Mouse (Mus musculus) MEL (cell line): ENCODE data around the gene Gm49336. TPM values are rescaled to one million over a fixed set of nuclear protein-coding genes. Genes with fewer than 3 reads are reported as not detected.

Experiments
- DNase-seq: peaks from one replicate; pipeline ENCODE4 v3.0.0; 2011; ENCODE audit warnings: low read depth, low spot score
- H3K27ac ChIP-seq: 2 replicates; pipeline ENCODE4 v1.5.1; 2012; ENCODE audit warnings: low read depth, mild to moderate bottlenecking, control low read depth, low read length, moderate library complexity; ENCODE audit not compliant: control insufficient read depth
- H3K27me3 ChIP-seq, 2 experiments: fragments of 150-350 bp in 1 of 2; sonication (generic) in 1 of 2; 2 replicates each; pipeline ENCODE4 v1.6.1; 2012; ENCODE audit warnings: low read length in 2 of 2, mild to moderate bottlenecking in 2 of 2, improper control_type of control experiment in 1 of 2, moderate library complexity in 1 of 2; ENCODE audit not compliant: insufficient read depth in 2 of 2, control insufficient read depth in 1 of 2
- H3K36me3 ChIP-seq, 2 experiments: 2 replicates each; pipeline ENCODE4 v1.6.1; 2012 to 2014; ENCODE audit warnings: low read length in 2 of 2, improper control_type of control experiment in 1 of 2, inconsistent platforms in 1 of 2, mild to moderate bottlenecking in 1 of 2; ENCODE audit not compliant: insufficient read depth in 2 of 2, control insufficient read depth in 1 of 2
- H3K4me1 ChIP-seq, 2 experiments: fragments of 150-350 bp in 1 of 2; sonication (generic) in 1 of 2; 2 replicates each; pipeline ENCODE4 v1.6.1; 2012; ENCODE audit warnings: low read length in 2 of 2, improper control_type of control experiment in 1 of 2, mild to moderate bottlenecking in 1 of 2; ENCODE audit not compliant: insufficient read depth in 2 of 2, control insufficient read depth in 1 of 2
- H3K4me3 ChIP-seq, 2 experiments: fragments of 150-350 bp in 1 of 2; sonication (generic) in 1 of 2; 2 replicates each; pipeline ENCODE4 v1.5.1; 2012; ENCODE audit warnings: low read depth in 2 of 2, low read length in 2 of 2, mild to moderate bottlenecking in 2 of 2, moderate library complexity in 2 of 2, control low read depth in 1 of 2, improper control_type of control experiment in 1 of 2; ENCODE audit not compliant: control insufficient read depth in 1 of 2, insufficient read depth in 1 of 2
- H3K79me2 ChIP-seq: 2 replicates; pipeline ENCODE4 v1.6.1; 2012; ENCODE audit warnings: mild to moderate bottlenecking, low read length, moderate library complexity; ENCODE audit not compliant: control insufficient read depth, poor library complexity, insufficient read depth
- H3K9ac ChIP-seq: 2 replicates; pipeline ENCODE4 v1.6.1; 2012; ENCODE audit warnings: low read depth, mild to moderate bottlenecking, control low read depth, low read length, moderate library complexity; ENCODE audit not compliant: control insufficient read depth, poor library complexity, severe bottlenecking
- H3K9me3 ChIP-seq: fragments of 150-350 bp; sonication (generic); replicated peaks from 2 replicates; pipeline ENCODE4 v1.6.1; 2012; ENCODE audit warnings: mild to moderate bottlenecking, low read length, improper control_type of control experiment, moderate library complexity; ENCODE audit not compliant: insufficient read depth
- BHLHE40 ChIP-seq: IDR thresholded peaks from 2 replicates; pipeline ENCODE4 v1.6.1; 2012; ENCODE audit warnings: low read depth, mild to moderate bottlenecking, inconsistent platforms, low read length, improper control_type of control experiment, borderline replicate concordance
- CHD1 ChIP-seq: IDR thresholded peaks from 2 replicates; pipeline ENCODE4 v1.6.1; 2012; ENCODE audit warnings: low read depth, mild to moderate bottlenecking, inconsistent platforms, low read length, improper control_type of control experiment
- CTCF ChIP-seq, 3 experiments: IDR thresholded peaks in 2 of 3; conservative IDR thresholded peaks in 1 of 3; 2 replicates each; pipeline ENCODE4 v1.5.1; 2011 to 2012; ENCODE audit warnings: low read length in 3 of 3, low read depth in 2 of 3, mild to moderate bottlenecking in 2 of 3, improper control_type of control experiment in 1 of 3, inconsistent platforms in 1 of 3, mixed read lengths in 1 of 3, moderate library complexity in 1 of 3; ENCODE audit not compliant: control insufficient read depth in 1 of 3, insufficient read depth in 1 of 3, poor library complexity in 1 of 3, severe bottlenecking in 1 of 3
- ELF1 ChIP-seq: IDR thresholded peaks from 2 replicates; pipeline ENCODE4 v1.6.1; 2014; ENCODE audit warnings: low read depth, mild to moderate bottlenecking, inconsistent platforms, low read length, improper control_type of control experiment, moderate library complexity
- GABPA ChIP-seq: IDR thresholded peaks from 2 replicates; pipeline ENCODE4 v1.6.1; 2012; ENCODE audit warnings: low read depth, mild to moderate bottlenecking, inconsistent platforms, low read length, improper control_type of control experiment, moderate library complexity
- MAX ChIP-seq: IDR thresholded peaks from 2 replicates; pipeline ENCODE4 v1.6.1; 2011; ENCODE audit warnings: low read length, improper control_type of control experiment
- MXI1 ChIP-seq: IDR thresholded peaks from 2 replicates; pipeline ENCODE4 v1.6.1; 2011; ENCODE audit warnings: mild to moderate bottlenecking, low read depth, low read length, improper control_type of control experiment
- NELFE ChIP-seq: IDR thresholded peaks from 2 replicates; pipeline ENCODE4 v1.6.1; 2011; ENCODE audit warnings: low read depth, low read length, improper control_type of control experiment
- NRF1 ChIP-seq: IDR thresholded peaks from 2 replicates; pipeline ENCODE4 v1.6.1; 2014; ENCODE audit warnings: low read depth, mild to moderate bottlenecking, inconsistent platforms, low read length, improper control_type of control experiment, moderate library complexity; ENCODE audit not compliant: poor library complexity, insufficient read depth, severe bottlenecking
- POLR2AphosphoS5 ChIP-seq: IDR thresholded peaks from 2 replicates; pipeline ENCODE4 v1.6.1; 2012; ENCODE audit warnings: low read depth, borderline replicate concordance, mild to moderate bottlenecking, inconsistent platforms, low read length, moderate library complexity, mixed read lengths
- RAD21 ChIP-seq: IDR thresholded peaks from 2 replicates; pipeline ENCODE4 v1.6.1; 2011; ENCODE audit warnings: mild to moderate bottlenecking, low read depth, low read length, improper control_type of control experiment
- SIN3A ChIP-seq: IDR thresholded peaks from 2 replicates; pipeline ENCODE4 v1.6.1; 2012; ENCODE audit warnings: low read length, improper control_type of control experiment, inconsistent platforms
- SMC3 ChIP-seq: IDR thresholded peaks from 2 replicates; pipeline ENCODE4 v1.6.1; 2011; ENCODE audit warnings: low read depth, low read length, improper control_type of control experiment
- TAL1 ChIP-seq: IDR thresholded peaks from 2 replicates; pipeline ENCODE4 v1.6.1; 2012; ENCODE audit warnings: mild to moderate bottlenecking, inconsistent platforms, low read length, moderate library complexity, mixed read lengths
- TCF12 ChIP-seq: IDR thresholded peaks from 2 replicates; pipeline ENCODE4 v1.6.1; 2014; ENCODE audit warnings: low read depth, mild to moderate bottlenecking, inconsistent platforms, low read length, improper control_type of control experiment, moderate library complexity
- UBTF ChIP-seq: IDR thresholded peaks from 2 replicates; pipeline ENCODE4 v1.6.1; 2012; ENCODE audit warnings: low read depth, mild to moderate bottlenecking, inconsistent platforms, low read length, improper control_type of control experiment, moderate library complexity, borderline replicate concordance; ENCODE audit not compliant: insufficient read depth
- USF1 ChIP-seq: IDR thresholded peaks from 2 replicates; pipeline ENCODE4 v1.6.1; 2014; ENCODE audit warnings: low read depth, mild to moderate bottlenecking, inconsistent platforms, low read length, improper control_type of control experiment, moderate library complexity
- ZC3H11A ChIP-seq: IDR thresholded peaks from 2 replicates; pipeline ENCODE4 v1.6.1; 2012; ENCODE audit warnings: low read depth, mild to moderate bottlenecking, inconsistent platforms, low read length, improper control_type of control experiment
- ZKSCAN1 ChIP-seq: IDR thresholded peaks from 2 replicates; pipeline ENCODE4 v1.6.1; 2012; ENCODE audit warnings: low read depth, mild to moderate bottlenecking, inconsistent platforms, low read length, improper control_type of control experiment, moderate library complexity
- ZNF384 ChIP-seq: IDR thresholded peaks from 2 replicates; pipeline ENCODE4 v1.6.1; 2012; ENCODE audit warnings: low read depth, mild to moderate bottlenecking, inconsistent platforms, low read length, improper control_type of control experiment
- polyA plus RNA-seq, 2 experiments: library from polyadenylated mRNA; stranded (reverse) in 1 of 2; unstranded in 1 of 2; fragments of >175 nt in 1 of 2; fragments of >200 nt in 1 of 2; gene quantifications; 2 replicates each; pipeline versions ENCODE4 v1.2.1 to v1.2.4; 2012; ENCODE audit warnings: low replicate concordance in 2 of 2, low read depth in 1 of 2; ENCODE audit not compliant: insufficient read length in 2 of 2, insufficient read depth in 1 of 2, missing spikeins in 1 of 2
- total RNA-seq: library from RNA; depleted of rRNA; stranded (reverse); fragments of 300-350 nt; gene quantifications from 2 replicates; pipeline ENCODE4 v1.2.3, GENCODE M21; 2012

Gene Gm49336
- total and polyA plus RNA-seq, 3 experiments, result 37.1 to 87.9 (median 59.9) TPM

DNA sequence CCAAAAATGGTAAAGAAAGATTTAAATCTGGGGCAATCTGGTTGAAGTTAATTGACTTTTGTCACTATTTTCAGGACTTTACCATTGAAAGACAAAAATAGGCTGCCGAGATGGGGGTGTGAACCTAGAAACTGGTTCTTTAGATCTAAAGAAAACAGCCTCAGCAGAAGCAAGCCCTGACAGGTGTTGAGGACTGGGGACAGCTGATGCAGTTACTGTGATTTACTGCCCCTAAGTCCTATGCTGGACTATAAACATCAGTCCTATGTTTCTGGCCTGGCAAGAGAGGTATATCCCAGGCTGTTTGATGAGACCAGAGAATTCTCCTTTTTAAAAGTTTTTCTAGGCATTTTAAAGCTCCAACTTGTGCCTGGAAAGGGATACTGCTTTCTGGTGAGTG is 37.3 kb downstream of the Gm49336 start:
- no peaks in the 10 kb centered on the region for H3K79me2 ChIP-seq
- TF ChIP-seq POLR2AphosphoS5 (no peak), ZNF384 (no peak), NELFE (no peak), CTCF (IDR thresholded peaks at IDR 0.05 in 2 of 3, conservative IDR thresholded peaks at IDR 0.05 in 1 of 3; ENCODE audit: control insufficient read depth in 1 of 3, insufficient read depth in 1 of 3, low read depth in 2 of 3, low read length in 3 of 3, poor library complexity in 1 of 3, severe bottlenecking in 1 of 3) (no peak), GABPA (no peak), NRF1 (no peak), USF1 (no peak)
- TF ChIP-seq, all 39 proteins: peak for 0
- Histone ChIP-seq H3K36me3 (peaks cover 0 to 2% of the 10 kb centered on the region in 2 experiments; a peak in 1 of 4 replicates), H3K4me1 (no peaks in the 10 kb centered on the region), H3K27ac (no peak overlapping the region), H3K9me3 (no peaks in the 10 kb centered on the region), H3K9ac (no peak overlapping the region), H3K27me3 (no peaks in the 10 kb centered on the region), H3K4me3 (no peak overlapping the region)
- DNase-seq, result no peak

DNA sequence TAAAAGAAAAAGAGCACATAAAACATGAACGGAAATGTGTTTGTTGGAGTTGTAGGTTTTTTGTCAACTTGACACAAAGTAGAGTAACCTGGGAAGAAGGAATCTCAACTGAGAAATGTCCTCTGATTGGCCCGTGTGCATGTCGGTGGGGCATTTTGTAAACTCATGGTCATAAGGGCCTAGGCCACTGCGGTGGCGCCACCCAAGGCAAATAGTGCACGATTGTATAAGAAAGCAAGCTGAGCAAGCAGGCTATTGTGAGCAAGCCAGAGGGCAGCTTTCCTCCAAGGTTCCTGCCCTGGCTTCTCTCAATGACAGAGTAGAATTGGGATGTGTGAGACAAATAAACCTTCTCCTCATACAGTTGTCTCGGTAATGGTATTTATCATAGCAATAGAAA is 42.1 kb downstream of the Gm49336 start:
- no peak for DNase-seq
- no peak overlapping the region for H3K4me3 ChIP-seq
- H3K27me3 ChIP-seq, result no peaks in the 10 kb centered on the region
- no peak overlapping the region for H3K27ac ChIP-seq
- no peaks in the 10 kb centered on the region; a peak in 1 of 4 replicates for H3K4me1 ChIP-seq
- H3K79me2 ChIP-seq, result no peaks in the 10 kb centered on the region
- no peak for TF ChIP-seq ELF1
- no peak for TF ChIP-seq ZNF384
- TF ChIP-seq RAD21, result no peak
- no peak for TF ChIP-seq TAL1
- TF ChIP-seq TCF12, result no peak
- no peak for TF ChIP-seq ZC3H11A
- TF ChIP-seq BHLHE40, result no peak
- TF ChIP-seq MAX, result no peak
- TF ChIP-seq CHD1, result no peak
- no peaks in the 10 kb centered on the region for H3K9me3 ChIP-seq
- H3K9ac ChIP-seq, result no peak overlapping the region
- no peaks in the 10 kb centered on the region for H3K36me3 ChIP-seq

DNA sequence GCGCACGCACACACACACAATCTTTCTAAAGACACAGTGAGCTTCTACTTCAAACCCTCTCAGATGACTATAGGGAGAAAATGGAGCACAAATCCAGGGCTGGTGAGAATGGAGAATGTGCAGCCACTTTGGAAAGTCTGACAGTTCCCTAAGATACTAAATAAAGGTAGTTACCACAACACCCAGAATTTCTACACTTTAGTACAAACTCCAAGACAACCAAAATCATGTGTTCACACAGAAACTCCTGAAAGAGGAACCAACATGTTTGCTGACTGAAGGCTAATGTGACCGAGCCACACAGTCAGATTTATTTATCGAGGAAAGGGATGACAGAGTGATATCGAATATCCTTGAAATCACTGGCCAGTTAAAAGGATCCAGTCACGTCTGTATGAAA is 46.3 kb downstream of the Gm49336 start:
- Histone ChIP-seq H3K4me3 (no peak overlapping the region), H3K79me2 (no peaks in the 10 kb centered on the region), H3K9me3 (no peaks in the 10 kb centered on the region), H3K27me3 (no peaks in the 10 kb centered on the region), H3K36me3 (no peaks in the 10 kb centered on the region), H3K27ac (no peak overlapping the region), H3K4me1 (no peaks in the 10 kb centered on the region; a peak in 1 of 4 replicates), H3K9ac (no peak overlapping the region)
- DNase-seq, result no peak
- TF ChIP-seq SMC3, result no peak
- TF ChIP-seq UBTF, result no peak
- TF ChIP-seq NELFE, result no peak
- no peak for TF ChIP-seq CTCF (IDR thresholded peaks at IDR 0.05 in 2 of 3, conservative IDR thresholded peaks at IDR 0.05 in 1 of 3; ENCODE audit: control insufficient read depth in 1 of 3, insufficient read depth in 1 of 3, low read depth in 2 of 3, low read length in 3 of 3, poor library complexity in 1 of 3, severe bottlenecking in 1 of 3)
- TF ChIP-seq BHLHE40, result no peak
- no peak for TF ChIP-seq USF1
- TF ChIP-seq SIN3A, result no peak
- no peak for TF ChIP-seq MXI1
- no peak for TF ChIP-seq ZKSCAN1
- no peak for TF ChIP-seq ZNF384
